Mouse (Mus musculus) thymus, adult 2 months (tissue): ENCODE data around the gene Srsf3. TPM values are rescaled to one million over a fixed set of nuclear protein-coding genes. Genes with fewer than 3 reads are reported as not detected.

ENCODE experiments used
- DNase-seq: peaks from one replicate; pipeline ENCODE4 v3.0.0; 2021
- H3K27ac ChIP-seq: fragments of 200-500 bp; 2 replicates; pipeline ENCODE4 v1.5.1; 2012; ENCODE audit warnings: low read length, control low read depth; ENCODE audit not compliant: control insufficient read depth, insufficient read depth
- H3K27me3 ChIP-seq: fragments of 200-500 bp; 2 replicates; pipeline ENCODE4 v1.6.1; 2012; ENCODE audit warnings: mild to moderate bottlenecking, low read length, moderate library complexity, mixed read lengths; ENCODE audit not compliant: control insufficient read depth, insufficient read depth
- H3K36me3 ChIP-seq: fragments of 200-500 bp; 2 replicates; pipeline ENCODE4 v1.6.1; 2012; ENCODE audit warnings: mild to moderate bottlenecking, low read length, moderate library complexity; ENCODE audit not compliant: control insufficient read depth, insufficient read depth
- H3K4me1 ChIP-seq: fragments of 200-500 bp; replicated peaks from 2 replicates; pipeline ENCODE4 v1.6.1; 2012; ENCODE audit warnings: low read length; ENCODE audit not compliant: control insufficient read depth, insufficient read depth
- H3K4me3 ChIP-seq: fragments of 200-500 bp; 2 replicates; pipeline ENCODE4 v1.5.1; 2012; ENCODE audit warnings: mild to moderate bottlenecking, low read length, control low read depth, moderate library complexity; ENCODE audit not compliant: control insufficient read depth, insufficient read depth
- CTCF ChIP-seq: fragments of 200-500 bp; IDR thresholded peaks from 2 replicates; pipeline ENCODE4 v1.5.1; 2012; ENCODE audit warnings: mild to moderate bottlenecking, control low read depth, low read length, moderate library complexity, borderline replicate concordance; ENCODE audit not compliant: control insufficient read depth, poor library complexity, insufficient read depth; ENCODE audit errors: extremely low read depth
- POLR2A ChIP-seq: fragments of 200-500 bp; IDR thresholded peaks from 2 replicates; pipeline ENCODE4 v1.6.1; 2012; ENCODE audit warnings: mild to moderate bottlenecking, low read length, control low read depth, moderate library complexity; ENCODE audit not compliant: control insufficient read depth, poor library complexity, insufficient read depth; ENCODE audit errors: extremely low read depth
- WGBS: fragments of 180-500 bp; shearing (Covaris S2); methylation state at CpG from one replicate; pipeline ENCODE4 v1.1.7; 2018; 5-methylcytosine and 5-hydroxymethylcytosine counted together
- polyA plus RNA-seq: library from polyadenylated mRNA; depleted of rRNA; stranded (reverse); fragments of >200 nt; gene quantifications from 2 replicates; pipeline ENCODE4 v1.2.3, GENCODE M21; 2012

Srsf3 gene
- polyA plus RNA-seq, 1 experiment, result 544 TPM

DNA sequence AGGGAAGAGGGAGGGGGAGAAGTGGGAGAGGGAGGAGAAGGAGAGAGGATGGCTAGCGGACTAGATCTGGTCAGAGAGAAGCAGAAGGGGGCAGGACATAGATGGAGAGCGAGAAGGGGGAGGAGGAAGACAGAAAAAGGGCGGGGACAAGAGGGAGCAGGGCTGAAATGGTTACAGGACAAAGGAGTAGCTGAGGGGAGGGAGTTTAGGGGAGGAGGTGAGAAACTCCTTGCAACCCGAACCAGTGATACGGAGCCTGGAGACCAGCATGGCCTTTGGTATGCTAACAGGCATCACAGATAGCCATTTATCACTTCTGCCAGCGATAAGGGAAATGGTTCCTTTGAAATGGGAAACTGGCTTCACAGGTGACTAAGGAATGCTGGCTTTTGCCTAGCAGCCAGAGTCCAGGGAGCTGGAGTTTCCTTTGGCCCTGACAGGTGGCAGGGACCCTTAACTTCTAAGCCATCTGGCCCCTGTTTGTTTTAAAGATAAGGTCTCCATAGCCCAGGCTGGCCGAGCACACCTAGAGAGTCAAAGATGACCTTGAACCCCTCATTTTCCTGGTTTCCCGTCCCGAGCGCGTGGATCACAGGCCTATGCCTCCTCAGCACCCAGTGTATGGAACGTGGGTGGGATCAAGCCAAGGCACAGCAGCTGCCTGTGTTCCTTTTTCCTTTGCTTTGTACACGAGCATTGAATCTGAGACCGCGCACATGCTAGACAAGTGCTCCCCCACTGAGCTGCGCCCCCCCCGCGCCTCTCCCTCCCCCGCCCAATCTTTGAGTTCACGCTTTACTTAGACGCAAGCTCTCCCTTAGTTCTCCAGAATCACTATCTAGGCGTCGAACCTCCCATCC is 48.6 kb downstream of the Srsf3 start:
- no peaks in the 10 kb centered on the region for H3K36me3 ChIP-seq
- peaks cover 31% of the 10 kb centered on the region for H3K4me1 ChIP-seq
- no peak overlapping the region for H3K4me3 ChIP-seq
- 17% methylated on average over 23 of the region's 23 CpGs for WGBS
- no peak for DNase-seq
- H3K27ac ChIP-seq, result no peak overlapping the region
- H3K27me3 ChIP-seq, result no peaks in the 10 kb centered on the region; the same call in 1 of the 2 replicates
- no peak for TF ChIP-seq CTCF
- no peak for TF ChIP-seq POLR2A

GRCm38 (mm10) chr17:29081618-29082381 is 49.4 kb downstream of the Srsf3 start:
- no peaks in the 10 kb centered on the region for H3K36me3 ChIP-seq
- H3K27ac ChIP-seq, result no peak overlapping the region
- H3K4me3 ChIP-seq, result 0 out of 2 replicates have a peak overlapping the region, but pooled peaks have one; percentile 9
- TF ChIP-seq CTCF (no peak), POLR2A (no peak)
- WGBS, result 4% methylated on average over 21 of the region's 21 CpGs
- H3K27me3 ChIP-seq, result no peaks in the 10 kb centered on the region; the same call in 1 of the 2 replicates
- H3K4me1 ChIP-seq, result peaks cover 31% of the 10 kb centered on the region
- DNase-seq, result peak; percentile 61

DNA sequence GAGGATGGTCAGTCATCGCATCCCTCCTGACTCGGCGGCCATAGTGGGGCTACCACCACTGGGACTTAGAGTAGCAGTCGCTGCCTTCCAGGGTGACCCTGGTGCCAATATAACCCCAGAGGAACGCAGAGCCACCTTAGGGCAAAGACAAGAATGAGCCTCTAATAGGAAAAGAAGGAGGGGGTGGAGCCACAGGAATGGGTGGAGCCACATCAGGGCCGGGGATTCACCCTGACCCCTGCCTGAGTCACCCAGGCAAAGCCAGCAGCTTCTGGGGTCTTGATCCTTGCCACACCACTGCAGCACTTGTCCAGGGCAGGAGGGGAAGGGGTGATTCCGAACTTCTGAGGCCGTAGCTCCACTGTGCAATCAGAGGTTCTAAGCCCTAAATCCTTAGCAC is 51.2 kb downstream of the Srsf3 start:
- DNase-seq, result no peak
- Histone ChIP-seq H3K4me3 (no peak overlapping the region), H3K4me1 (peaks cover 25% of the 10 kb centered on the region), H3K27me3 (no peaks in the 10 kb centered on the region; the same call in 1 of the 2 replicates), H3K27ac (no peak overlapping the region), H3K36me3 (no peaks in the 10 kb centered on the region)
- WGBS, result 97% methylated on average over 8 of the region's 8 CpGs
- TF ChIP-seq POLR2A (no peak), CTCF (no peak)

DNA sequence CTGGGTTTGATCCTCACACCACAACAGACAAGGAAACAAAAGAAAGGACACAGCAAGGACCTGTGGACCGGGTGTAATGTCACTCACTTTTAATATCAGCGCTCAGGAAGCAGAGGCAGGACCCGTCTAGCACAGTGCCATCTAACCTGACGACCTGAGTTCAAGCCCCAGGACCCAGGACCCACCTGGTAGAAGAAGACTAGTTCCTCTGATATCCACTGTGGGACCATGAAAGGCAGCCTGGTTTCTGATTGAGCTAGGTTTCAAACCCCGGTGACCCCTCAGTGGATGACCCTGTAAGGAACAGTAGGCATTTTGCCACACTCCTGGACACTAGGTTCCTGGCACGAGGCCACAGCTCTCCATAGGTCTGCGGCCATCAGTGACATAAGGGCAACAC is 52.2 kb downstream of the Srsf3 start:
- Histone ChIP-seq H3K4me1 (peaks cover 17% of the 10 kb centered on the region), H3K27me3 (no peaks in the 10 kb centered on the region; the same call in 1 of the 2 replicates), H3K27ac (no peak overlapping the region), H3K4me3 (no peak overlapping the region), H3K36me3 (no peaks in the 10 kb centered on the region)
- TF ChIP-seq POLR2A (no peak), CTCF (no peak)
- 93% methylated on average over 7 of the region's 7 CpGs for WGBS
- no peak for DNase-seq

DNA sequence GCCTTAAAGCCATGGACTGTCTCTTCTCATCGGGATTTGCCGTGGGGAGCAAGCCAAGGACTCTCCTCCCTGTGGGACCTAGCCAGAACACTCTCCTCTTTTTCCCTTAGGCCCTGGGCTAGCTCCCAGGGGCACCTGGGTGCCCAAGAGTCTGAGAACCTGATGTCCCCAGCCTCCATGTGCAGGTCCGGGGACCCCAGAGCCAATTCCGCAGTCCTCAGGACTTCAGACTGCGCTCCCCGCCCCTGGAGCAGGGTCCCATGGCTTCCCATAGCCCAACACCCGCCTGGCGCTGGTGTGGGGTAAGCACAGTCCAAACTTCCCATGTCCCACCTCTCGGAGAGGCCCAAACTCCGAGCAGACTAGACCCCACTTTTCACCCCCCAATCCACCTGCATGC is 52.8 kb downstream of the Srsf3 start:
- Histone ChIP-seq H3K36me3 (no peaks in the 10 kb centered on the region), H3K27ac (no peak overlapping the region), H3K4me3 (no peak overlapping the region), H3K4me1 (peaks cover 17% of the 10 kb centered on the region), H3K27me3 (no peaks in the 10 kb centered on the region; the same call in 1 of the 2 replicates)
- TF ChIP-seq POLR2A (no peak), CTCF (no peak)
- no peak for DNase-seq
- 96% methylated on average over 10 of the region's 10 CpGs for WGBS

DNA sequence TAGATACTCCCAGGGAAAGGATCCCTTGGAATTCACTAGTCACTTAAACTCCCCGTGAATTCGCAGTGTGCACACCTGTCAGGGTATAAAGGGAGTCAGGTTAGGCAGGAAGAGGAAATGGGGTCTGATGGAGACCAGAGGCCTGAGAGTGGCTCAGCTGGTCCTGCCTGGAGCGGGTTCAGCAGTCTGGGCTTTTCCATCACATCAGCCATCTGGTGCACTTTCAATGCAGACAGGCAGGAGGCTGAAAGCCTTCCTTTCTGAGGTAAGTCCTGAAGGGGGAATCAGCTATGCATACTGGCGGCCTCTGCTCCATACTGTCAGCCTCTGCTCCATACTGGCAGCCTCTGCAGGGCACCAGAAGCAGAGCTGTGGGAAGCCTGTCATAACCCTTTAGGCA is 54.5 kb downstream of the Srsf3 start:
- DNase-seq, result no peak
- WGBS, result 83% methylated on average over 4 of the region's 4 CpGs
- Histone ChIP-seq H3K4me1 (peaks cover 4% of the 10 kb centered on the region), H3K4me3 (no peak overlapping the region), H3K36me3 (no peaks in the 10 kb centered on the region), H3K27ac (no peak overlapping the region), H3K27me3 (no peaks in the 10 kb centered on the region; the same call in 1 of the 2 replicates)
- TF ChIP-seq POLR2A (no peak), CTCF (no peak)
